Mouse (Mus musculus): Measurements from ENCODE around the gene Ror2.

Ror2 gene

GRCm38 (mm10) chr13:53188935-53189334 lies 97.0 kb downstream of the Ror2 start:
- no peak for DNase-seq

- no peak for DNase-seq
These were observed 101.1 kb downstream of the Ror2 start for GRCm38 (mm10) chr13:53184858-53185257.

GRCm38 (mm10) chr13:53184149-53184548 lies 101.8 kb downstream of the Ror2 start:
- no peak for DNase-seq

- DNase-seq: no peak
These were observed 102.8 kb downstream of the Ror2 start for GRCm38 (mm10) chr13:53183161-53183577.

- no peak for DNase-seq
These were observed 107.3 kb downstream of the Ror2 start for GRCm38 (mm10) chr13:53178594-53178993.

- DNase-seq: no peak
These were observed 107.8 kb downstream of the Ror2 start for GRCm38 (mm10) chr13:53178171-53178570.

GRCm38 (mm10) chr13:53177424-53177718 lies 108.6 kb downstream of the Ror2 start:
- no peak for DNase-seq

- DNase-seq: no peak
These were observed 109.1 kb downstream of the Ror2 start for GRCm38 (mm10) chr13:53176695-53177423.

GRCm38 (mm10) chr13:53175041-53175440 lies 110.9 kb downstream of the Ror2 start:
- DNase-seq: no peak

GRCm38 (mm10) chr13:53163671-53164070 lies 122.3 kb downstream of the Ror2 start:
- DNase-seq: no peak

- no peak for DNase-seq
These were observed 122.9 kb downstream of the Ror2 start for GRCm38 (mm10) chr13:53163060-53163459.

- no peak for DNase-seq
These were observed 126.4 kb downstream of the Ror2 start for GRCm38 (mm10) chr13:53159501-53159900.

- DNase-seq: no peak
These were observed 127.4 kb downstream of the Ror2 start for GRCm38 (mm10) chr13:53158405-53159005.

GRCm38 (mm10) chr13:53156911-53157310 lies 129.0 kb downstream of the Ror2 start:
- no peak for DNase-seq

GRCm38 (mm10) chr13:53156282-53156681 lies 129.6 kb downstream of the Ror2 start:
- DNase-seq: no peak

GRCm38 (mm10) chr13:53145511-53145910 lies 140.4 kb downstream of the Ror2 start:
- peak; percentile 15 to 33 for DNase-seq

- DNase-seq: no peak
These were observed 142.8 kb downstream of the Ror2 start for GRCm38 (mm10) chr13:53143076-53143475.

- peak; percentile 37 to 43 for DNase-seq
These were observed 143.7 kb downstream of the Ror2 start for GRCm38 (mm10) chr13:53142268-53142667.

GRCm38 (mm10) chr13:53140298-53140697 lies 145.6 kb downstream of the Ror2 start:
- DNase-seq: no peak

GRCm38 (mm10) chr13:53130567-53130966 lies 155.4 kb downstream of the Ror2 start:
- no peak for DNase-seq

GRCm38 (mm10) chr13:53130032-53130431 lies 155.9 kb downstream of the Ror2 start:
- DNase-seq: no peak

- DNase-seq: no peak
These were observed 160.3 kb downstream of the Ror2 start for GRCm38 (mm10) chr13:53125627-53126026.

- no peak for DNase-seq
These were observed 163.8 kb downstream of the Ror2 start for GRCm38 (mm10) chr13:53122085-53122484.

- no peak for DNase-seq
These were observed 165.0 kb downstream of the Ror2 start for GRCm38 (mm10) chr13:53120906-53121305.
